8 mouse cellular contexts compared by ENCODE assay signal in the genomic region with DNA sequence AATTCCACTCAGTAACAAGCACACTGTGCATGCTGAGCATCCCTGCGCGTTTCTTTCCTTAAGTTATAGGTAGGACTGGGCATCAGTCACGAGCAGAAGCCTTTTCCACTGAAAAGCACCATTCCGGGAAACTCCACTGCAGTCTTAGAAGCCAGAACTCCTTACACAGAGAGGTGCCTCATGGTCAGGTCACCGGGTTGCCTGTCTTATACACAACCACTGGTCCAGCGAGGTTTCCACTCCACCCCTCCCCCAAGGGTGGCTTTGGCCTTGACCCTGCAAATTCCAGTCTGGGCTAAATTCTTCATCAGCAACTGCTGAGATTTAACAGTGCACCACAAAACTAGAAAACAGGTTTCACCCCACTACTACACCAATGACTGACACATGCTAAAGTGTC. TPM values are rescaled to one million over a fixed set of nuclear protein-coding genes. Genes with fewer than 3 reads are reported as not detected.
DNase-seq lines count a peak whose midpoint lies in the region; ATAC-seq and TF ChIP-seq lines count a peak whose summit lies in the region.

No protein-coding gene starts in this region.

- peak overlapping the region; percentile 51 for H3K4me3 ChIP-seq in cerebellum, adult 2 months (replicated peaks; ENCODE audit: insufficient read depth, low read depth, low read length)
- peak overlapping the region; percentile 86 for H3K4me3 ChIP-seq in erythroblast, embryonic 14.5 days (replicated peaks)
- peak overlapping the region; percentile 89; the same call in 1 of the 2 replicates for H3K4me3 ChIP-seq in intestine, postnatal 0 days (ENCODE audit: low read depth, low read length)
- peak overlapping the region; percentile 80; the same call in 1 of the 2 replicates for H3K4me3 ChIP-seq in lung, postnatal 0 days (ENCODE audit: low read depth, low read length)

- peaks cover 6% of the 10 kb centered on the region for H3K9me3 ChIP-seq in erythroblast, embryonic 14.5 days (ENCODE audit: control insufficient read depth, low read length)
- H3K9me3 ChIP-seq in intestine, postnatal 0 days (ENCODE audit: control insufficient read depth) = no peaks in the 10 kb centered on the region
- H3K9me3 ChIP-seq in lung, postnatal 0 days (ENCODE audit: low read length) = no peaks in the 10 kb centered on the region

- no peak overlapping the region for H3K27ac ChIP-seq in cerebellum, adult 2 months (ENCODE audit: insufficient read depth, low read length)
- no peak overlapping the region for H3K27ac ChIP-seq in intestine, postnatal 0 days (ENCODE audit: low read depth, low read length)
- H3K27ac ChIP-seq in lung, postnatal 0 days (ENCODE audit: low read length) = no peak overlapping the region

- H3K4me1 ChIP-seq in cerebellum, adult 2 months (ENCODE audit: control insufficient read depth, insufficient read depth, low read length) = no peaks in the 10 kb centered on the region
- peaks cover 30% of the 10 kb centered on the region for H3K4me1 ChIP-seq in erythroblast, embryonic 14.5 days (ENCODE audit: control insufficient read depth)
- no peaks in the 10 kb centered on the region; the same call in 1 of the 2 replicates for H3K4me1 ChIP-seq in intestine, postnatal 0 days (replicated peaks; ENCODE audit: control insufficient read depth, insufficient read depth, low read length)
- peaks cover 9% of the 10 kb centered on the region; the same call in 1 of the 2 replicates for H3K4me1 ChIP-seq in lung, postnatal 0 days (ENCODE audit: insufficient read depth, low read depth, low read length)

- peaks cover 7% of the 10 kb centered on the region; the same call in 1 of the 2 replicates for H3K36me3 ChIP-seq in erythroblast, embryonic 14.5 days (ENCODE audit: control insufficient read depth)
- no peaks in the 10 kb centered on the region for H3K36me3 ChIP-seq in intestine, postnatal 0 days (ENCODE audit: control insufficient read depth, insufficient read depth)
- no peaks in the 10 kb centered on the region for H3K36me3 ChIP-seq in lung, postnatal 0 days (ENCODE audit: insufficient read depth, low read length)

- H3K9ac ChIP-seq in intestine, postnatal 0 days (ENCODE audit: low read depth, low read length) = no peak overlapping the region
- H3K9ac ChIP-seq in lung, postnatal 0 days (replicated peaks; ENCODE audit: low read depth) = no peak overlapping the region

- no peak for ATAC-seq in intestine, postnatal 0 days
- no peak for ATAC-seq in lung, postnatal 0 days

- peak overlapping the region; percentile 100 for H3K4me2 ChIP-seq in intestine, postnatal 0 days (replicated peaks; ENCODE audit: low read depth)
- H3K4me2 ChIP-seq in lung, postnatal 0 days (replicated peaks; ENCODE audit: low read depth, low read length) = peak overlapping the region; percentile 89

- no peaks in the 10 kb centered on the region for H3K27me3 ChIP-seq in cerebellum, adult 2 months (ENCODE audit: control insufficient read depth, insufficient read depth, low read length)
- H3K27me3 ChIP-seq in erythroblast, embryonic 14.5 days (ENCODE audit: control insufficient read depth) = peaks cover 52% of the 10 kb centered on the region
- H3K27me3 ChIP-seq in intestine, postnatal 0 days (replicated peaks; ENCODE audit: control insufficient read depth, insufficient read depth, low read length) = no peaks in the 10 kb centered on the region
- no peaks in the 10 kb centered on the region for H3K27me3 ChIP-seq in lung, postnatal 0 days (replicated peaks; ENCODE audit: insufficient read depth, low read length)

- WGBS in cerebellum, adult 2 months = 51% methylated on average over 6 of the region's 6 CpGs
- WGBS in intestine, postnatal 0 days = 36% methylated on average over 6 of the region's 6 CpGs
- WGBS in lung, postnatal 0 days = 42% methylated on average over 6 of the region's 6 CpGs

- DNase-seq in cerebellum, adult 2 months = peak; percentile 18 to 22
- DNase-seq in cerebellum, postnatal 4 days (ENCODE audit: low spot score in 2 of 2) = no peak
- no peak for DNase-seq in lung, postnatal 0 days (ENCODE audit: low spot score)
- no peak for DNase-seq in layer of hippocampus, adult 9-10 months (ENCODE audit: low spot score)
- no peak for DNase-seq in layer of hippocampus, postnatal 25 days (ENCODE audit: extremely low spot score in 1 of 2, low spot score in 1 of 2)
- no peak for DNase-seq in urinary bladder, postnatal 4 days (ENCODE audit: low spot score in 2 of 2)

- no peak for TF ChIP-seq POLR2A in cerebellum, adult 2 months (IDR thresholded peaks at IDR 0.05; ENCODE audit: borderline replicate concordance, insufficient read depth, low read length)

- no peak for TF ChIP-seq EP300 in lung, postnatal 0 days (IDR thresholded peaks at IDR 0.05)

- TF ChIP-seq CTCF in cerebellum, adult 2 months (IDR thresholded peaks at IDR 0.05; ENCODE audit: borderline replicate concordance, insufficient read depth, low read depth, low read length) = no peak
- TF ChIP-seq CTCF in intestine, postnatal 0 days (IDR thresholded peaks at IDR 0.05; ENCODE audit: low read depth) = no peak
- no peak for TF ChIP-seq CTCF in lung, postnatal 0 days (IDR thresholded peaks at IDR 0.05)

RNA-seq across cellular contexts. Expression of a gene that starts 1.3 kb away (rescaled TPM):
- polyA plus RNA-seq in cerebellum, adult 2 months (2012; rRNA removed) = 50.1 and 51.4 TPM in 2 replicates
- 1.1 TPM in 2 replicates for polyA plus RNA-seq in erythroblast, embryonic 14.5 days (2012)
- 3.8 and 4.4 TPM in 2 replicates for polyA plus RNA-seq in intestine, postnatal 0 days (2015; fragmentation: Nextera tagmentation; extraction: Ambion mirVana)
- polyA plus RNA-seq in lung, postnatal 0 days (2015; fragmentation: Nextera tagmentation; extraction: Ambion mirVana) = 8.0 and 9.9 TPM in 2 replicates
- 100 to 1,000 TPM; 166 to 204 TPM for total RNA-seq in layer of hippocampus, postnatal 25 days (2021)

RNA-seq across cellular contexts. Expression of a gene that starts 56.0 kb away (rescaled TPM):
- 3.1 and 3.8 TPM in 2 replicates for polyA plus RNA-seq in cerebellum, adult 2 months (2012; rRNA removed)
- not detected in 2 replicates for polyA plus RNA-seq in erythroblast, embryonic 14.5 days (2012)
- polyA plus RNA-seq in intestine, postnatal 0 days (2015; fragmentation: Nextera tagmentation; extraction: Ambion mirVana) = 14.5 and 19.5 TPM in 2 replicates
- 23.3 and 26.0 TPM in 2 replicates for polyA plus RNA-seq in lung, postnatal 0 days (2015; fragmentation: Nextera tagmentation; extraction: Ambion mirVana)
- 10 to 100 TPM; 35.6 to 44.2 TPM for total RNA-seq in layer of hippocampus, postnatal 25 days (2021)

Comparison
In these comparisons a context has a peak if more than half of its experiments do, and no peak if none do; other contexts are left out.
1. DNase-seq: peak in cerebellum, adult 2 months (2 of 2); none in cerebellum, postnatal 4 days (0 of 2), lung, postnatal 0 days (single experiment), layer of hippocampus, adult 9-10 months (single experiment), layer of hippocampus, postnatal 25 days (0 of 2) and urinary bladder, postnatal 4 days (0 of 2).
2. Peak in every context shown above with its lines, with median percentiles within 50 percentile points of each other: H3K4me3 ChIP-seq.